Mouse (Mus musculus): ENCODE results near the gene Gpr19.

GRCm38 (mm10) chr6:134927595-134928095 lies 29.3 kb upstream of the Gpr19 start:
- no peak for TF ChIP-seq CTCF (IDR thresholded peaks at IDR 0.05; ENCODE audit: low read depth, low read length)
- TF ChIP-seq POLR2A (IDR thresholded peaks at IDR 0.05; ENCODE audit: extremely low read depth, insufficient read depth, low read length) = no peak
